Mouse (Mus musculus): ENCODE measurements around the gene Orm1.

DNA sequence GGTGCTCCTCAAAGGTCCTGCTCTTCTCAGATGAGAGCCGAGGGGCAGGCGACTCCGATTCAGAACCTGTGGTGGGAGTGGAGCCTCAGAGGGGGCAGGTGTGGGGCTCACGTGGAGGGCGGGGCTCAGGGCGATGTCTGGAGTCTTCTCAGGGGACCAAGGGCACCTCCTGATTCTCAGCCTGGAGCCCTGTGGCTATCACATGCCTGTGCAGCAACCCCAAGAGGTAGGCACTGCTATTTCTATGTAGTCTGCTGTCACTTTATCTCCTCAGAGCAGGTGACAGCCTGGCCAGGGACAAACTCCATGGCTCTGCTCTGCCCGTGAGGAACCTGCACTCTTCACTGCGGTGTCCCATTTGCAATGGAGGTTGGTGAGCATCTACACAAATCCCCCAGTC, 29.0 kb downstream of the Orm1 start:
- no peak for TF ChIP-seq POLR2A (IDR thresholded peaks at IDR 0.05; ENCODE audit: borderline replicate concordance, extremely low read depth, low read depth, low read length)
- TF ChIP-seq CTCF (IDR thresholded peaks at IDR 0.05; ENCODE audit: insufficient read depth, low read length) = no peak

All from lung, adult 2 months (tissue).